ENCODE assay signal across 23 mouse cellular contexts in genomic region chr2:16982823-16983222, GRCm38 (mm10).
DNase-seq lines count a peak whose midpoint lies in the region; ATAC-seq and TF ChIP-seq lines count a peak whose summit lies in the region.
"Had no signal": no experiment of that assay in that cellular context is flagged by ENCODE, and none has a peak within 500 bp of the region (broad histone marks: within the 10 kb centered on the region; RNA-seq: fewer than 3 reads in every experiment).

No protein-coding gene starts in this region.

- H3K79me3 ChIP-seq in C2C12 (ENCODE audit: low read depth) = no peaks in the 10 kb centered on the region

- no peaks in the 10 kb centered on the region for H3K4me1 ChIP-seq in forebrain, embryonic 15.5 days
- no peaks in the 10 kb centered on the region for H3K4me1 ChIP-seq in heart, adult 2 months (ENCODE audit: control insufficient read depth, insufficient read depth, low read length)
- H3K4me1 ChIP-seq: embryonic facial prominence, embryonic 10.5 days; embryonic facial prominence, embryonic 13.5 days; hindbrain, embryonic 12.5 days; hindbrain, embryonic 15.5 days had no signal

- H3K4me2 ChIP-seq in forebrain, embryonic 15.5 days (replicated peaks) = no peak overlapping the region
- H3K4me2 ChIP-seq: embryonic facial prominence, embryonic 13.5 days; heart, embryonic 11.5 days; hindbrain, embryonic 12.5 days; hindbrain, embryonic 15.5 days had no signal

- no peak for TF ChIP-seq CTCF in C2C12 (IDR thresholded peaks at IDR 0.05; ENCODE audit: control insufficient read depth, insufficient read depth, insufficient read length)
- TF ChIP-seq CTCF in heart, adult 2 months (IDR thresholded peaks at IDR 0.05) = no peak

- intact Hi-C loops in heart, adult 2 months (cut with DNase I) = no loop called here

- no peak for ATAC-seq in forebrain, embryonic 15.5 days (replicated peaks)
- ATAC-seq: forebrain, embryonic 14.5 days had no signal

- H3K27me3 ChIP-seq in C2C12 (ENCODE audit: control insufficient read depth, insufficient read depth, insufficient read length) = no peaks in the 10 kb centered on the region
- H3K27me3 ChIP-seq in forebrain, embryonic 15.5 days = no peaks in the 10 kb centered on the region
- H3K27me3 ChIP-seq in heart, adult 2 months (ENCODE audit: control insufficient read depth, insufficient read depth, low read length) = no peaks in the 10 kb centered on the region
- H3K27me3 ChIP-seq: CH12.LX; embryonic facial prominence, embryonic 13.5 days; hindbrain, embryonic 12.5 days; hindbrain, embryonic 15.5 days had no signal

- DNase-seq in 416B (ENCODE audit: low read depth) = peak; percentile 7
- peak; percentile 1 for DNase-seq in fat pad, adult 2 months (ENCODE audit: extremely low read depth, low read depth, low spot score)
- no peak for DNase-seq in right cerebral cortex, postnatal 36 days (ENCODE audit: low spot score in 2 of 2)
- no peak for DNase-seq in heart, adult 2 months
- DNase-seq: adrenal gland, adult 8-10 months; adrenal gland, postnatal 25 days; cerebellum, adult 11-12 months; cerebellum, adult 8-10 months; cerebellum, postnatal 10 days; cerebellum, postnatal 36 days; embryo, embryonic 11 days; gastrocnemius, postnatal 25 days had no signal

- no peak for TF ChIP-seq EP300 in heart, adult 2 months (IDR thresholded peaks at IDR 0.05; ENCODE audit: insufficient read depth, low read depth, low read length)

- no peak overlapping the region for H3K9ac ChIP-seq in forebrain, embryonic 15.5 days (replicated peaks)
- H3K9ac ChIP-seq in heart, adult 2 months (ENCODE audit: low read depth, low read length) = no peak overlapping the region
- H3K9ac ChIP-seq: embryonic facial prominence, embryonic 13.5 days; hindbrain, embryonic 12.5 days; hindbrain, embryonic 15.5 days had no signal

- H3K79me2 ChIP-seq in C2C12 (ENCODE audit: control insufficient read depth, insufficient read depth) = no peaks in the 10 kb centered on the region
- H3K79me2 ChIP-seq in heart, adult 2 months (replicated peaks; ENCODE audit: control insufficient read depth, insufficient read depth, low read length) = no peaks in the 10 kb centered on the region

- H3K27ac ChIP-seq in forebrain, embryonic 15.5 days (replicated peaks) = no peak overlapping the region
- no peak overlapping the region for H3K27ac ChIP-seq in heart, adult 2 months
- H3K27ac ChIP-seq: embryonic facial prominence, embryonic 10.5 days; embryonic facial prominence, embryonic 13.5 days; hindbrain, embryonic 12.5 days; hindbrain, embryonic 15.5 days had no signal

- no peaks in the 10 kb centered on the region for H3K36me3 ChIP-seq in C2C12 (ENCODE audit: control insufficient read depth, insufficient read depth)
- no peaks in the 10 kb centered on the region for H3K36me3 ChIP-seq in forebrain, embryonic 15.5 days
- no peaks in the 10 kb centered on the region for H3K36me3 ChIP-seq in heart, adult 2 months (ENCODE audit: control insufficient read depth, insufficient read depth, low read length)
- H3K36me3 ChIP-seq: embryonic facial prominence, embryonic 10.5 days; embryonic facial prominence, embryonic 13.5 days; G1E; hindbrain, embryonic 12.5 days; hindbrain, embryonic 15.5 days had no signal

- WGBS in forebrain, embryonic 15.5 days = 82% methylated on average over 1 of the region's 1 CpGs
- 33% methylated on average over 1 of the region's 1 CpGs for WGBS in heart, adult 2 months

- H3K9me3 ChIP-seq in forebrain, embryonic 15.5 days = no peaks in the 10 kb centered on the region
- H3K9me3 ChIP-seq: embryonic facial prominence, embryonic 10.5 days; embryonic facial prominence, embryonic 13.5 days; G1E; hindbrain, embryonic 12.5 days; hindbrain, embryonic 15.5 days had no signal

- no peak overlapping the region for H3K4me3 ChIP-seq in C2C12 (ENCODE audit: insufficient read depth, poor library complexity, severe bottlenecking)
- H3K4me3 ChIP-seq in forebrain, embryonic 15.5 days = no peak overlapping the region
- H3K4me3 ChIP-seq in heart, adult 2 months = no peak overlapping the region
- H3K4me3 ChIP-seq: embryonic facial prominence, embryonic 10.5 days; embryonic facial prominence, embryonic 13.5 days; erythroblast, embryonic 14.5 days; hindbrain, embryonic 12.5 days; hindbrain, embryonic 15.5 days had no signal

- TF ChIP-seq POLR2A in heart, adult 2 months (IDR thresholded peaks at IDR 0.05; ENCODE audit: insufficient read depth, low read depth, low read length) = no peak

- no peak overlapping the region for H3ac ChIP-seq in C2C12 (ENCODE audit: control insufficient read depth, insufficient read length, low read depth)

TF ChIP-seq in C2C12, 6 proteins besides CTCF, POLR2A, EP300 and RAD21:
- no peak for TF ChIP-seq MAX (IDR thresholded peaks at IDR 0.05)
- peak; percentile 58 for TF ChIP-seq FOSL1 (IDR thresholded peaks at IDR 0.05; ENCODE audit: insufficient read depth, low read length, poor library complexity, severe bottlenecking)
- no peak for TF ChIP-seq MYOD1 (IDR thresholded peaks at IDR 0.05; ENCODE audit: control insufficient read depth, insufficient read length, low read depth)
TF ChIP-seq in C2C12: peak in this region for 1.

Comparison
In these comparisons a context has a peak if more than half of its experiments do, and no peak if none do; other contexts are left out.
1. DNase-seq: peak in 416B (single experiment) and fat pad, adult 2 months (single experiment); none in right cerebral cortex, postnatal 36 days (0 of 2) and heart, adult 2 months (0 of 2).